Mouse (Mus musculus): ENCODE measurements around the gene Tgm2. TPM values are rescaled to one million over a fixed set of nuclear protein-coding genes. Genes with fewer than 3 reads are reported as not detected.
A peak's percentile ranks its signal among the peaks of the same experiment; 100 is the strongest.

The Tgm2 gene
- polyA plus RNA-seq (2014; fragmentation: Nextera tagmentation; extraction: Ambion mirVana): 40.8 and 41.7 TPM in 2 replicates

DNA sequence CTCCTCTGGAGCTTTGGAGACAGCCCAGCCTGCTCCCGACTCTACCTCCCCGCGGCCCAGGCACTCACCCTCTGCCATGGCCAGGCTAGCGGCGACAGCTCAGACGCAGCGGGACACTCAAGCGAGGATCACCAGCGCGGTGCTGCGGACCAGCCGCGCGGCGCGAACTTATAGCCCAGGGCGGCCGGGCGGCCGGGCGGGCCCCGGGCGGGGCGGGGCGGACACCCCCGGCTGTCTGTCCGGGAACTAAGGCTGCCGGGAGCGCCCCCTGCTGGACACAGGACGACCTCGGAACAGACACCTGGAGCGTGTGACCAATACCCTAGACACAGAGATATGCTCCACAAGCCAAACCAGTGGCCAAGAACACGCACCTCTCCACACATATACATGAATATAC lies at the start of gene Tgm2:
Gene Tgm2, minus strand, starts transcription at position 214 of the 400 bp plus-strand sequence.
- Histone ChIP-seq H3K9ac (peak within 1 kb of the TSS; percentile 63), H3K4me1 (ENCODE audit: insufficient read depth) (peaks cover 16% of the 10 kb centered on the region), H3K27me3 (ENCODE audit: insufficient read depth, low read length) (no peaks in the 10 kb centered on the region), H3K4me2 (peak within 1 kb of the TSS; percentile 79), H3K9me3 (ENCODE audit: low read depth, low read length) (no peaks in the 10 kb centered on the region), H3K4me3 (ENCODE audit: low read depth, low read length) (peak within 1 kb of the TSS; percentile 49), H3K27ac (ENCODE audit: low read depth) (peak within 1 kb of the TSS; percentile 14; the same call in 1 of the 2 replicates), H3K36me3 (ENCODE audit: insufficient read depth) (peaks cover 12% of the 10 kb centered on the region; the same call in 1 of the 2 replicates)
- DNase-seq (peak; percentile 93), ATAC-seq (ENCODE audit: insufficient read depth) (peak; percentile 76)
- WGBS: 2% methylated on average over 19 of the region's 33 CpGs
- TF ChIP-seq CTCF (IDR thresholded peaks at IDR 0.05; ENCODE audit: low read depth): peak; percentile 74

DNA sequence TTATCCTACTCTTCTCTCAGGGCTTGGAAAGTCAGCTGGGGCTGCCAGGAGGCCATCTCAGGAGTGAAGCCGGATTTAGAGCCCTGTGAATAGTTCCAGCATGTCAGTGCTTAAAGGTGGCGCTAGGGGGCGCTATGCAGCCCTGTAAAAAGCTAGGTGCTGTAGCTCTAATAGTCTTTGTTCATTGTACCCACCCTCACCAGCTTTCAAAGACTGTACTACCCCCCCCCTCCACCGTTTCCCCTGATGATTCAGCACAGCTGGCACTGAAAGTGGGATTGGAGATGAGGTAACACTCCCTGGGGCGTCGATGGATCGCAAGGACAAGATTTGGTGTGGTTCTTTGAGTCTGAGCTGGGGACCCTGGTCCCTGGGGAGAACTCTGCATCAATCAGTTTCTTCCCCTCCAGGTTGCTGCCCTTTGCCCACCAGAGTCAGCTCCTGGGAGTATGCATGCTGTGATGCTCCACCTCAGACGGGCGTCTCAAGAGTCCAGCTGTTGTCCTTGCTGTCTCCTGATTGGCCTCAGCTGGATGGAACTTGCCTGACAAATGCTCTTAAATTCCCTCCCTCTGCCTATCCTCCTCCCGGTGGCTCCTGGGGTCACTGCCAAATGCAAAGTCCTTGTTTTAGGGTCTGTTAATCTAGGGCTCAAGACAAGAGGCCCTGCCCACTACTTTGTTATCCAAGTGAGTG lies 48.9 kb upstream of the Tgm2 start:
- 21% methylated on average over 10 of the region's 10 CpGs for WGBS
- Histone ChIP-seq H3K27me3 (ENCODE audit: insufficient read depth, low read length) (no peaks in the 10 kb centered on the region), H3K27ac (ENCODE audit: low read depth) (peak overlapping the region; percentile 64; the same call in 1 of the 2 replicates), H3K4me1 (ENCODE audit: insufficient read depth) (peaks cover 4% of the 10 kb centered on the region; the same call in 1 of the 2 replicates), H3K4me3 (ENCODE audit: low read depth, low read length) (no peak overlapping the region), H3K9me3 (ENCODE audit: low read depth, low read length) (no peaks in the 10 kb centered on the region), H3K36me3 (ENCODE audit: insufficient read depth) (0 out of 2 replicates have a peak, but pooled peaks cover 4% of the 10 kb centered on the region), H3K9ac (no peak overlapping the region), H3K4me2 (no peak overlapping the region)
- ATAC-seq (ENCODE audit: insufficient read depth) (peak; percentile 54; the same call in 1 of the 2 replicates), DNase-seq (peak; percentile 85)
- TF ChIP-seq CTCF (IDR thresholded peaks at IDR 0.05; ENCODE audit: low read depth): peak; percentile 80

DNA sequence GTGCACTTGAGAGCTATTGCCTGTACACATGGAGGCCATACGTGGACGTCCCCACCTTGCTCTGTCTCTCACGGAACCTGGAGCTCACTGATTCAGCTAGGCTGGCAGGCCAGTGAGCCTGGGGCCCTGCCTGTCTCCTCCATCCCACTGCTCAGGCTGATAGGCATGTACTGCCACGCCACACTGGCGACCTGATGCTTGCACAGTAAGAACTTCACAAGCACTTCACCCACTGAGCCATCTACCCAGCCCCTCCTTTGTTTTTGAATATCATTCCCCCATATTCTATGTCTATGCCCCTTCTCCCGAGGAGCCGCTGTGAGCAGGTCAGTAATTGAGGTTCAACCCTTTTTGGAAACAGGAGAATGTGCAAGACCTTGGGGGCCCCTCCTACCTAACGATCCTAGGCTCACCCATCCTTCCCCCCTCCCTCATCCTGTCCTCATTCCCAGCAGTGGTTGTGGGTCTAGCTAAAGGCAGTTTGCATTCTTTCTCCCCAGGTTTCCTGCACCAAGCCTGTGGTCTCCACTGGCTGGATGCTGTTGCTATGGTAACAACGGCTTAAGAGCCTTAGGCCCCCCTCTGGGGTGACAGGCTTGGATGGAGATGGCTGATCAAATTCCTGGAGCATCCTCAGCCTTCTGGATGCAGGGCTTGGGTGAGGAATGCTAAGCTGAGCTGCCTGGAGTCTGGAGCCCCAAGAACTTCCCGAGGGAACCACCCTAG lies 47.5 kb upstream of the Tgm2 start:
- H3K9me3 ChIP-seq (ENCODE audit: low read depth, low read length): no peaks in the 10 kb centered on the region
- H3K36me3 ChIP-seq (ENCODE audit: insufficient read depth): 0 out of 2 replicates have a peak, but pooled peaks cover 4% of the 10 kb centered on the region
- no peak overlapping the region for H3K9ac ChIP-seq
- H3K27me3 ChIP-seq (ENCODE audit: insufficient read depth, low read length): no peaks in the 10 kb centered on the region
- TF ChIP-seq CTCF (IDR thresholded peaks at IDR 0.05; ENCODE audit: low read depth): no peak
- H3K27ac ChIP-seq (ENCODE audit: low read depth): no peak overlapping the region
- DNase-seq (no peak), ATAC-seq (ENCODE audit: insufficient read depth) (no peak)
- H3K4me2 ChIP-seq: no peak overlapping the region
- WGBS: 52% methylated on average over 10 of the region's 10 CpGs
- peaks cover 4% of the 10 kb centered on the region; the same call in 1 of the 2 replicates for H3K4me1 ChIP-seq (ENCODE audit: insufficient read depth)
- H3K4me3 ChIP-seq (ENCODE audit: low read depth, low read length): no peak overlapping the region

GRCm38 (mm10) chr2:158191098-158191497 lies 44.9 kb upstream of the Tgm2 start:
- Histone ChIP-seq H3K36me3 (ENCODE audit: insufficient read depth) (no peaks in the 10 kb centered on the region), H3K9ac (no peak overlapping the region), H3K9me3 (ENCODE audit: low read depth, low read length) (no peaks in the 10 kb centered on the region), H3K27ac (ENCODE audit: low read depth) (no peak overlapping the region), H3K4me2 (no peak overlapping the region), H3K4me3 (ENCODE audit: low read depth, low read length) (no peak overlapping the region), H3K4me1 (ENCODE audit: insufficient read depth) (peaks cover 4% of the 10 kb centered on the region; the same call in 1 of the 2 replicates), H3K27me3 (ENCODE audit: insufficient read depth, low read length) (no peaks in the 10 kb centered on the region)
- ATAC-seq (ENCODE audit: insufficient read depth) (peak; percentile 81), DNase-seq (peak; percentile 82)
- no peak for TF ChIP-seq CTCF (IDR thresholded peaks at IDR 0.05; ENCODE audit: low read depth)
- WGBS: 50% methylated on average over 7 of the region's 7 CpGs

- no peak for TF ChIP-seq CTCF (IDR thresholded peaks at IDR 0.05; ENCODE audit: low read depth)
- H3K9me3 ChIP-seq (ENCODE audit: low read depth, low read length): no peaks in the 10 kb centered on the region
- H3K27ac ChIP-seq (ENCODE audit: low read depth): no peak overlapping the region
- no peak overlapping the region for H3K4me3 ChIP-seq (ENCODE audit: low read depth, low read length)
- H3K4me2 ChIP-seq: no peak overlapping the region
- no peak for DNase-seq
- no peaks in the 10 kb centered on the region for H3K27me3 ChIP-seq (ENCODE audit: insufficient read depth, low read length)
- H3K36me3 ChIP-seq (ENCODE audit: insufficient read depth): no peaks in the 10 kb centered on the region
- H3K9ac ChIP-seq: no peak overlapping the region
- WGBS: 65% methylated on average over 11 of the region's 11 CpGs
- H3K4me1 ChIP-seq (ENCODE audit: insufficient read depth): peaks cover 4% of the 10 kb centered on the region; the same call in 1 of the 2 replicates
- ATAC-seq (ENCODE audit: insufficient read depth): no peak
Measured at GRCm38 (mm10) chr2:158189451-158189850, 43.2 kb upstream of the Tgm2 start.

- Histone ChIP-seq H3K4me2 (no peak overlapping the region), H3K36me3 (ENCODE audit: insufficient read depth) (no peaks in the 10 kb centered on the region), H3K4me1 (ENCODE audit: insufficient read depth) (peaks cover 4% of the 10 kb centered on the region; the same call in 1 of the 2 replicates), H3K27ac (ENCODE audit: low read depth) (peak overlapping the region; percentile 86), H3K9me3 (ENCODE audit: low read depth, low read length) (no peaks in the 10 kb centered on the region), H3K9ac (no peak overlapping the region), H3K27me3 (ENCODE audit: insufficient read depth, low read length) (no peaks in the 10 kb centered on the region), H3K4me3 (ENCODE audit: low read depth, low read length) (no peak overlapping the region)
- no peak for TF ChIP-seq CTCF (IDR thresholded peaks at IDR 0.05; ENCODE audit: low read depth)
- 36% methylated on average over 11 of the region's 11 CpGs for WGBS
- ATAC-seq (ENCODE audit: insufficient read depth): peak; percentile 42; the same call in 1 of the 2 replicates
- DNase-seq: peak; percentile 89
Measured at GRCm38 (mm10) chr2:158186206-158186871, 40.1 kb upstream of the Tgm2 start.

Measured in lung, embryonic 14.5 days (tissue).